Comparison of ENCODE assay signal across 32 mouse cellular contexts in the genomic region with DNA sequence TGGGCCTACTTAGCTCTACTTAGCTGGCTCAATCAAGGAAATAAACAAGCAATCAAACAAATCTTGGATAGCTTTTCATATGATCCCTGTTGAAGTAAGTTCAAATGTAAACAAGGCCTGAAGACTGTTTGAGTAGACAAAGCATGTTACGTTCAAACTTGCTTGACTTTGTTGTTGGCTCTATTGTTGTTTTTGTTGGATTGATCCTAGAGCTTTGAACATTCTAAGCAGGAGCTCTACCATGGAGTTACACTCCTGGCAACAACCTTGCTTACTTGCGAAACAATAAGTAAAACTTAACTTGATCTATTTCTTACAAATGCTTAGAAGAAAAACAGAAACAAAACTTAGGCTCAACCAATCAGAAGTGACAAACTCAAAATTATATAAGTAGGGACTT.
"Had no signal": no experiment of that assay in that cellular context is flagged by ENCODE, and none has a peak within 500 bp of the region (broad histone marks: within the 10 kb centered on the region; RNA-seq: fewer than 3 reads in every experiment).

No protein-coding gene starts in this region.

- H3K9ac ChIP-seq: limb, embryonic 12.5 days; limb, embryonic 13.5 days; limb, embryonic 15.5 days; liver, embryonic 12.5 days; liver, embryonic 13.5 days; liver, embryonic 14.5 days; liver, embryonic 15.5 days; liver, postnatal 0 days; lung, embryonic 14.5 days; lung, embryonic 15.5 days; midbrain, embryonic 12.5 days; midbrain, embryonic 13.5 days; midbrain, embryonic 15.5 days; neural tube, embryonic 12.5 days had no signal

- H3K27me3 ChIP-seq: limb, embryonic 12.5 days; limb, embryonic 13.5 days; limb, embryonic 15.5 days; liver, embryonic 12.5 days; liver, embryonic 13.5 days; liver, embryonic 15.5 days; lung, embryonic 15.5 days; megakaryocyte, embryonic 14.5 days; midbrain, embryonic 12.5 days; midbrain, embryonic 13.5 days; midbrain, embryonic 15.5 days; neural tube, embryonic 12.5 days had no signal

- H3K4me1 ChIP-seq: limb, embryonic 15.5 days; liver, embryonic 12.5 days; liver, embryonic 13.5 days; liver, embryonic 15.5 days; lung, embryonic 15.5 days; megakaryocyte, embryonic 14.5 days; midbrain, embryonic 10.5 days; midbrain, embryonic 12.5 days; midbrain, embryonic 13.5 days; midbrain, embryonic 15.5 days; neural tube, embryonic 12.5 days had no signal

- ATAC-seq: liver, embryonic 12.5 days; liver, postnatal 0 days; lung, postnatal 0 days; midbrain, embryonic 13.5 days; midbrain, embryonic 15.5 days; midbrain, embryonic 16.5 days had no signal

- H3K27ac ChIP-seq: limb, embryonic 10.5 days; limb, embryonic 12.5 days; limb, embryonic 13.5 days; limb, embryonic 15.5 days; liver, embryonic 12.5 days; liver, embryonic 13.5 days; liver, embryonic 14.5 days; liver, embryonic 15.5 days; lung, embryonic 15.5 days; macrophage; midbrain, embryonic 10.5 days; midbrain, embryonic 12.5 days; midbrain, embryonic 13.5 days; midbrain, embryonic 15.5 days; neural tube, embryonic 12.5 days had no signal

- H3K4me3 ChIP-seq: limb, embryonic 10.5 days; limb, embryonic 12.5 days; limb, embryonic 13.5 days; limb, embryonic 15.5 days; liver, embryonic 12.5 days; liver, embryonic 13.5 days; liver, embryonic 15.5 days; lung, embryonic 15.5 days; megakaryocyte, embryonic 14.5 days; midbrain, embryonic 10.5 days; midbrain, embryonic 12.5 days; midbrain, embryonic 13.5 days; midbrain, embryonic 15.5 days; myocyte; neural tube, embryonic 12.5 days had no signal

- DNase-seq: left cerebral cortex, postnatal 4 days; liver; liver, embryonic 13.5 days; liver, postnatal 0 days; lung, adult 18-20 months; lung, adult 2 months; lung, embryonic 14.5 days; lung, postnatal 10 days; lung, postnatal 14 days; lung, postnatal 36 days; lung, postnatal 4 days; midbrain, embryonic 14.5 days had no signal

- H3K9me3 ChIP-seq: limb, embryonic 10.5 days; limb, embryonic 13.5 days; limb, embryonic 15.5 days; liver, embryonic 12.5 days; liver, embryonic 13.5 days; liver, embryonic 15.5 days; lung, embryonic 15.5 days; megakaryocyte, embryonic 14.5 days; midbrain, embryonic 10.5 days; midbrain, embryonic 12.5 days; midbrain, embryonic 13.5 days; midbrain, embryonic 15.5 days; neural tube, embryonic 12.5 days had no signal

- H3K36me3 ChIP-seq: limb, embryonic 10.5 days; limb, embryonic 12.5 days; limb, embryonic 13.5 days; limb, embryonic 15.5 days; liver, embryonic 12.5 days; liver, embryonic 13.5 days; liver, embryonic 15.5 days; lung, embryonic 15.5 days; midbrain, embryonic 10.5 days; midbrain, embryonic 12.5 days; midbrain, embryonic 13.5 days; midbrain, embryonic 15.5 days; neural tube, embryonic 12.5 days had no signal

- H3K4me2 ChIP-seq: limb, embryonic 12.5 days; limb, embryonic 13.5 days; limb, embryonic 15.5 days; liver, embryonic 11.5 days; liver, embryonic 12.5 days; liver, embryonic 13.5 days; liver, embryonic 15.5 days; lung, embryonic 14.5 days; lung, embryonic 15.5 days; midbrain, embryonic 11.5 days; midbrain, embryonic 12.5 days; midbrain, embryonic 13.5 days; midbrain, embryonic 15.5 days; neural tube, embryonic 12.5 days had no signal
